Mouse (Mus musculus) embryo, embryonic 10.5 days (tissue): ENCODE results near the gene Atp6v0e2.

ENCODE experiments used
- DNase-seq: peaks from one replicate; pipeline ENCODE4 v3.0.0-alpha.2; 2015; ENCODE audit warnings: low spot score

Atp6v0e2 gene

DNA sequence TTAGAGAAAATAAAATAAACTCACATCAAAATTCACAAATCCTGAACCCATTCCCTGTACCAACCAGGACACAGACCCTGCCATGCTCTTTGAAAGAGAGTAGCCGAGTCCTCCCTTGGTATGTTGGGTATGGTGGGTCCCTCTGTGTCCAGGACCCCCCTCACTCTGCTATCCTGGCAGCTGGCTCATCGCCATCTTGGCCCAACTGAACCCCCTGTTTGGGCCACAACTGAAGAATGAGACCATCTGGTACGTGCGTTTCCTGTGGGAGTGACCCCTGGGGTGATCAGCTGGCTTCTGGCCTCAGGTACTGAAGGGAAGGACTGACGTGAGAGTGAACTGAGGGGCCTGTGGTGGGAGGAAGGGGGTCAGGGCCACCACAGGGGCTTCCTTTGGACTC lies 2.4 kb downstream of the Atp6v0e2 start:
- DNase-seq = no peak

DNA sequence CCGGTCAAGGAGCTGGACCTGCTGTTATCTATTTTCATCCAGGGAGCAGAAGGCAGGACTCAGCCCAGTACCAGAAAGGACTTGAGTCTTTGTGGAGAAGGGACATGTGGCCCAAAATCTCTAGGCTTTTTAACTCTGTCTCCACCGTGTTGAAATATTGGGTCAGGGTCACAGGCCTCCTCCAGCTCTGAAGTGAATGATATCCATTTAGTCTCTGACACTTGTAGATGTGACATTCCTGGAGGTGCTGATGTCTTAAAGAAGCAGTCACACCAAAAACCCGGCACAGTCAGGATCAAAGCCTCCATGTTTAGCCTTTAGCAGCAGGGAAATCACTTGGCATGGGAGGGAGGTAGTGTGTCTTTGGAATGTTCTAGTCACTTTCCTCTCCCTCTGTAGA lies 3.3 kb downstream of the Atp6v0e2 start:
- no peak for DNase-seq

DNA sequence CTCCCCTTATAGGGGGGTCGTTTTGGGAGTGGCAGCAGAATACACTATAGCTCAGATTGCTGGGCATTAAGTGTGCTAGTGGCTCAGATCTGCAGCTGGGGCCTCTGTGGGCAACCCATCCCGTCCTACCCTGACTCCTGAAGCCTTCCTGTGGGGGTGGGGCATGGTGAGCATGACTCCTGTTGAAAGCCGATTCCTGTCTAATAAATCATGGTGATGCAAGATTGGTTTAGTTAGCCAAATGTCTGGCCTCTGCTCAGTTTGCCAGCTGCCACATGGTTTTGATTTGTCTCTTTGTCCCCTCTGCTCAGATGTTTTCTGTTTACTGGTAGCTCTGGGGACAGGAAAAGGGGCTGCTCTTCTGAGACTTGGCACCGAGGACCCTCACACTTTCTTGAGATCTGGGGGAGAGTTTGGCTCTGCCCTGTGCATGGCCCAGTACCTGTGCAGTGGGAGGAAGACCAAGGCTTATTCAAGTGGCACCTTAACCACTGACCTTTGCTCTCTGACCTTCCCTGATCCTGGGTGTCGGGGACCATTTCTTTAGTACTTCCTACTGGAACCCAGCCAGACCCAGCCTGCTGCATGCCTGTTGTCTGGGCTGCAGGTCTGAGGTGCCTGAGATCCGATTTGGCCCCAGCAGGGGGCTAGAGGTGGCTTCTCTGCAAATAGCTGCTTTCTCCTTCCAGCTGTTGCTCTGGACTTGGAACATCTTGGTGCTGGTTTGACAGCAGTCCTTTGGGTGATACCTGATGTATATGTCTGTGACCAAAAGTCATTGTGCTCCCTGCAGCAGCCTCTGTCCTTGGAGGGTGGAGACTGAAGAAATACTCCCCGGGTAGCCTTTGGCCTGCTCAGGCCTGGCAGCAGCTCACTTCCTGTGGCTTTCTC lies 4.4 kb downstream of the Atp6v0e2 start:
- DNase-seq = peak; percentile 83

DNA sequence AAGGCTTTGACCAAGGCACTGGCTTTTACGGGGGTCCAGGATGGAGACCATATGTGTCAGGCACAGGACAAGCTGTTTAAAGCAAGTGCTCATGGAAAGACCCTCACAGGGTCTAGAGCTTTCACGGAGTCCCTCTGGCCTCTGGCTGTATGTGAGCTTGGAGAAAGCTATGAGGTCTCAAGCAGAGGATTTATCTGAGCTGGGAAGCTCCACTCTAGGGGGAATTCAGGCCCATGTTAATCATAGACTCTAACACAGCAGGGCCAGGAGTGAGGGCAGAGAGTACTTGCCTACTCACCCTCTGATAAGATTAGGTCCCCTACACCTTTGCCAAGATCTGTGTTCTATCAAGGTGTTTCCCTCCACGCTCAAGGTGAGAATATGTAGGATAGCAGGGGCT lies 5.2 kb downstream of the Atp6v0e2 start:
- DNase-seq = no peak

DNA sequence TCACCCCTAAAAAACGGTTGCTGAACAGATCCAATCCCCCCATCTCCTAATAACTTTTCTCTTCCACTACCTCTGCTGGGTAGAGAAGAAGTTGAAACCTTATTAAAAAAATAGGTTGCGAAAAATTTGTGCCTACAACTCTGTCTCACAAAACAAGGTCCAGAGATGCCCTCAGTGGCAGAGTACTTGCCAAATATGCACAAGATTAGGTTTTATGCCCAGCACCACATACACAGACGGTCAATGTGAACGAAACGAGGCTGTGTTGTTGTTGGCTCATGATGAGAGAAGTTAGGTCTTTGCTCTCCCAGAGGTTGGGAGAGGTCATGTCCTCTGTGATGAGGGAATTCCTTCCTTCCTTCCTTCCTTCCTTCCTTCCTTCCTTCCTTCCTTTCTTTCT lies 7.8 kb downstream of the Atp6v0e2 start:
- DNase-seq = no peak

DNA sequence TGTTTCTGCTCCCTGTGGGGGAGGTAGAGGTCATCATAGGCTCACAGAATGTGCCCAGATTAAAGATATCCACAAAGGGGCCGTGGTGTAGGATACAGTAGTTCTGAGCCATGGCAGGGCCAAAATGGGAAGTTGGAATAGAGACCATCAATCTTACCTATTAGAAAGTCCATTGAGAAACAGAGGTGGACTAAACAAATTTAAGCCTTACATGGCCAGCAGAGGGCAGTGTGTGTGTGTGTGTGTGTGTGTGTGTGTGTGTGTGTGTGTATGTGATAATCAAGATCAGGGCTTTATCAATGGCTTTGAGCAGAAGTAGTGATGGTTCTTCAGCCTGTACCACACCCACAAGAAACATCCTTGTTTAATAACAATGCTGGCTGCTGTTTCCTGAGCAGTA lies 8.9 kb downstream of the Atp6v0e2 start:
- peak; percentile 71 for DNase-seq

DNA sequence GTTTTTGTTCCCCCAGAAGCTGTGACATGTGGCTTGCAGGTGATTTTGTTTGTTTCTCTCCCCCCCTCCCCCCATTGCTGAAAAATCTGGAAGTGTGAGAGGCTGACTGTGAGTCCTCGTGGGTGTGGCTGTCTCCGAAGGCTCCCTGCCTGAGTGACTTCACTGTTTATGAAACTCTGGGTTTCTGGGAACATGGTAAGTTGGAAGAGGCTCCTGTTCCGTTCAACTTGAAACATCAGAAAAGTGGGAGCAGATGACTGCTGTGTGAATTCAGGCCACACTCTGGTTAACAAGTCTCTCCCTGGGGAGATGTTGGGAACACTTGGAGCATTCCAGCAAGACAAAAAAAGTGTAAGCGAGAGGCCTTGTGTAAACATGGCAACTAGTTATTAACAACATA lies 9.4 kb downstream of the Atp6v0e2 start:
- DNase-seq = no peak

DNA sequence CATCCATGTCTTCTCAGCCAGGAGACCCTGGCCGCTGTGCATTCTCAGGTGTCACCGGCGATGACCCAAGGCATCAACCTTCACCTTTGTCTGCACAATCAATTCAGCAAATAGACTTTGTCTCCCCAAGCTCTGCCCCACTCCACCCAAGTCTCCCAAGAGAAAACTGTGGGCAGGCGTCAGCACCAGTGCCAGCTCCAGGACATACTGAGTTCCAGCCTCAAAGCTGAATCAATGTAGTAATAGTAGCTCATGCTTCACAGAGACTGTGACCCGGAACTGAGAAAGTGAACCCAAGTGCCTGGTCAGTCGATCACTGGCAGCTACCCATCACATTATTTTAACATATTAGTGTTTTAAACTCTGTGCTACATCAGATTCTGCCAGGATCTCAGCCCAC lies 10.9 kb downstream of the Atp6v0e2 start:
- no peak for DNase-seq

DNA sequence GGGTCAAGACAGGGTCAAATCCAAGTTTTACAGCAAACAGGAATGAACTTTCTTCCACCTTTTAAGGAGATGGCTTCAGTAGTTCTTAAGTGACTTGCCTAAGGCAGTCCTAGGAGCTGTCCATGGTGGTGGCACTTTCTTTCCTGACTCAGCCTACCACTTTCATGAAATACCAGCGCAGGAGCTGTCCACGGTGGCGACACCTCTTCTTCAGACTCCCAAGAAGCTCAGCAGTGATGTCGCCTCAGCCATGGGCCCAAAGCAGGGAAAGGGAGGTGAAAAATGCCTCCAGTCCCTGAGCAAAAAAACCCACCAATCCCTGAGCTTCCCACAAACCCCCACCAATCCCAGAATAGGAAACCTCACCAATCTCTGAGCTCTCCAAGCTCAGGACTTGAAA lies 15.5 kb downstream of the Atp6v0e2 start:
- peak; percentile 54 for DNase-seq

DNA sequence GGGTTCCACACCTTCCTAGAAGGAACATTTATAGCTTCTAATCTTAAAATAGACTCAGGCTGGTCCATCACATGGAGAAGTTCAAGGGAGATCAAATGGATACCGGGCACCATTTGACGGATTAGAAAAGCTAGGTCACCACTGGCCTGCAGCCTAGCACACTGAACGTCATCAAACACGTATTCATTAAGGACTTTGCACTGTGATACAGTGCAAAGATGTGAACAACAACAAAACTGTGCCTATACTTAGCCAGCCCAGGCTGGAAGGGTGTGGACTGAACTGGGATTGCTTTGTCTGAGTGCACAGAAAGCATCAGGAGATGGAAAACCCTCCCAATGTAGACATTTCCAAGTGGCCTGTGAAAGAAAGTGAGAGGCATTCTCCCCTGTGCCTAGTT lies 16.4 kb downstream of the Atp6v0e2 start:
- no peak for DNase-seq

DNA sequence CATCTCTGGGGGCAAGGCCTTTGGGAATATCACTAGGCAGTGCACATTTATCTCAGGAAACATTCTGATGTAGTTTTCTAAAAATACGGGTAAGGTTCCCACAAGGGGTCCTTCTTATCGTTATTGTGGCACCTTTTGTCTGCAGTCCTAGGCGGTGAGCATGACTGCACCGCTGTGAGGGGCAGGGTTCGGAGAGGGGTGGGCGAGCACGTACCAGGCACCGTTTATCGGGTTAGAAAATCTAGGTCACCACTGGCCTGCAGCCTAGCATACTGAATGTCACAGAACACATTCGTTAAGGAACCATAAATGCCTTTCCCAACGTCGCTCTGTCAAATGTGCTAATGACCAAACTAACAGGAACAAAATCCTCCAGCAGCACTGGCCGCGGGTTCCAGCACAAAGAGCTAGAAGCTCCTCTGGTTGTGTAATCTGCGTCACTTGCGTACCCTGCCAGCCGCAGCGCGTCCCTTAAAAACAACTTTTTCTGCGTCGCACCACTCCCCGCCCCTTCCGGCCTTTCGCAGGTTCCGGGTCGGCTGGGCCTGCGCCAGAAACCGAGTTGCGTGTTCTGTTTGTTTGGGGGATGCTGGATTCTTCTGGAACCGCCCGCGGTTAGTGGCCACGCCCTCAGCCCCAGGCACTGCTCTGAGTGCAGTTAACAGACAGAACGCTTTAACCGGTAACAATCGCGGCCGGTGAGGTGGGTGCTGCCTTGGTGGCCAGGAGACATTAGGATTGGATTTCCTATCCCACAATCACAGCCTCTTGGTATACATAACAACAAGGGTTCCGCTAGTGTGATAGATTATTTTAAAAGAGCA lies 17.1 kb downstream of the Atp6v0e2 start, which contains the start of gene Lrrc61:
TSS of gene Lrrc61 (plus strand) at position 517 of the 824 bp plus-strand sequence.
- peak; percentile 95 for DNase-seq

DNA sequence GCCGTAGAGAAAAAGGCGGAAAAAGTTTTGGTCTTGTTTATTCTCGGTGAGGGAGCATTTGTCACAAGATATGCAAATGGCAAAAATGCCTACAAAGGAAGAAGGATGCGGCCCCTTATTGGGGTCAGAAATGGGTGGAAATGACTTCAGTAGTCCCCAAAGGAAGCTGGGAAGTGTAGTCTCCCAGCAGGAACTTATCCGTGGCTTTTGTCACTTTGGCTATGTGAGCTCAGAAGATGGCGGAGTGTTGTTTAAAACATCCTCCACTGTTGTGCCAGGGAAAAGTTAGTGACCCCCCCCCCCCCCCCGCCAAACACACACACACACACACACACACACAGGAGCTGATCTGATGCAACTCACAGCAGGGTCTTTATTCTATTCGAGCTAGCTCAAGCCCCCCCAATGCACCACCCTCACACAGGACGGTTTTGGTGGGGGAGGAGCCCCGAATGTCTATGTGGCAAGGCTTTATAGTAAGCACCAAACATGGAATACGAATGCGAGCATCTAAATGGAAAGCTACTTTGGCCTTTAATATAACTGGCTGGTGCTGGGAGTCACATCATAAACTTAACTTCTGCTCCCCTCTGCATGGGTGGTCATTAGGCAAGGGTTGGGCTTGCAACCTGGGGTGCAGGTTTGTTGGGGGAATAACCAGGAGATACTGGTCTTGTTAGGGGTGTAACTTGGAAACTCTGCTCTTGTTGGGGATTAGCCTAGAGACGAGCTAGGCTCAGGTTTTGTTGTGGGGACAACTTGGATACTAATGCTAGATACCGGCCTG lies 17.9 kb downstream of the Atp6v0e2 start:
- DNase-seq = peak; percentile 91

DNA sequence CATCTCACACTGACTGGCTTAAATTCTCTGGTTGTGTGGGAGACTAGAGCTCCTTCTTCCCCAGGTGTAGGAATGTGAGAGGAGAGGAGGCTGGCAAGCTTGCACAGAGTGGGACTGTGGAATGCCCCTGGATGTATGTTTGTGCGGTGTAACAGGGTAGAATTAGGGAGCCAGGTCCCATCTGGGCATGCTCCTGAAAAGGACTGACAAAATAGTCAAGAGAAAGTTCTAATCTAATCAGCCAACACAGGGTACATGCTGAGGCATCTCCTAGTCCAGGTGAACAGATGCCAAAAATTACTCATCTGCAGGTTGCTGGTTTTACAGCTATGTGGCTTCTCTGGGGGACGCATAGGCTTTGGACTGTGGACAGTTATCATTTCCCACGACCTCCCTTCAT lies 18.5 kb downstream of the Atp6v0e2 start:
- no peak for DNase-seq

DNA sequence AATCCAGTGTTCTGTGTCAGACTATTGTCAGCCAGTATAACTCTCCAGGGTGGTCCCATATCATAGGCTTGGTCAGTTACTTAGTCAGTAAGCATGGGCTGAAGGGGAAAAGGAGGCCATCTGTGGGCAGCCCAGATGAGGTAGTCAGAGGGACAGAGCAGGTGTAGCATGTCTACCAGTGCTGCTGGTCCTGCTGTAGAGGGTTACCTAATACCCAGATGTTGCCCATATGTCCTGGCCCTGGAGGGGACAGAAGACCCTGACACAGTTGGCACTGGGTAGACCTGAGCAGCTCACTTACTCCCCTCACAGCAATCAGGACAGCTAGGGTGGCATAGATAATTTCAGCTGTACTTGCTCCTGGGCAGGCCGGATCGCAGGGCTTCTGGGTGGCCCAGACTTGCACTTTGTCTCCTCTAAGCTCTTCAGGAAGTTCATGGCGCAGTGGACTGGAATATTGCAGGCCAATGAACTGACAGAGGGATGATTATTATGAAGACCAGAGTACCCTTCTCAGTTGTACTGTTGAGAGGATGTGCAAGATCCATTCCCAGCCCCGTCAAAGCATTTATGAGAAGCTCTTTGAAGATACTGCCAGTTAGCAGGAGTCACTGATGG lies 28.4 kb downstream of the Atp6v0e2 start:
- DNase-seq = no peak

DNA sequence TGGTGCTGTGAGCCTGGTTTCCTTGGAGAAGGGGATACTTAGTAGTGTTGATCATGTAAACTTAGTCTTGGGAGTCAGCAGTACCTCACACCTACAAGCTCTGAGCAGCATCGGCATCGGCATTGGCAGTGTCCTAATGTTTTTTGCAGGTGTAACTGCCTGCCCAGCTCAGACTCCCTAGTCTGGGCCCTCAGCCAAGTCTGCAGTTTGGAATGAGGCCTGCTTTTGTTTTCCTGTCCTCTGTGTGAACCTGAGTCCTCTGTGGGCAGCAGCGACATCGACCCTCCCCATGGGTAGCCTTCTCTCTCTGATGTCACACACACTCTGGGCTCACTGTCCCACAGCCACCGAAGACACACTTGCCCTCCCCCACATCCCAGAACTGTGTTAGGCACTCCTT lies 28.9 kb downstream of the Atp6v0e2 start:
- DNase-seq = no peak

DNA sequence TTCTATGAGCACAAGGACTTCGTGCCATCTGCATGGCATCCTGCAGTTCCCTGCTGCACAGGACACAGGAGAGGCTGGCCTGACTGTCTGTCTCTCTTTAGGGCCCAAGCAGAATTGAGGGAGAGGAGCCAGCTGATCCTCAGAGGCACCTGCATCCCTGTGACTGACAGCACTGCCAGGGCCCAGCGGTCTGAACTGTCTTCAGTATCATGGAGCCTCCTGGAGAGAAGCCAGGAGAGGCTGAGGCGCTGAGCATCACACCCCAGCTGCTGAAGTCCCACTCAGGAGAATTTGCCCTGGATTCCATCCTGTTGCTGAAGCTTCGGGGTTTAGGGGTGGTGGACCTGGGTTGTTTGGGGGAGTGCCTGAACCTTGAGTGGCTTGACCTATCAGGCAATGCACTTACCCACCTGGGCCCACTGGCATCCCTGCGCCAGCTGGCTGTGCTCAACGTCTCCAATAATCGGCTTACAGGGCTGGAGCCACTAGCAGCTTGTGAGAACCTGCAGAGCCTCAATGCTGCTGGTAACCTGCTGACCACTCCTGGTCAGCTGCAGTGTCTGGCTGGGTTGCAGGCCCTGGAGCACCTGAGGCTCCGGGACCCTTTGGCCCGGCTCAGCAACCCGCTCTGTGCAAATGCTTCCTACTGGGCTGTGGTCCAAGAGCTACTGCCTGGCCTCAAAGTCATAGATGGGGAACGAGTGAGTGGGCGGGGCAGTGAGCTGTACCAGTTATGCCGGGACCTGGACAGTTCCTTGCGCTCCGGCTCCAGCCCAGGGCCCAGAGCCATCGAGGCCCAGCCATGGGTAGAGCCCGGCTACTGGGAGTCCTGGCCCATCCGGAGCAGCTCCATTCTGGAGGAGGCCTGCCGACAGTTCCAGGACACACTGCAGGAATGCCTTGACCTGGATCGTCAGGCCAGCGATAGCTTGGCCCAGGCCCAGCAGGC lies 30.9 kb downstream of the Atp6v0e2 start:
- DNase-seq = no peak

DNA sequence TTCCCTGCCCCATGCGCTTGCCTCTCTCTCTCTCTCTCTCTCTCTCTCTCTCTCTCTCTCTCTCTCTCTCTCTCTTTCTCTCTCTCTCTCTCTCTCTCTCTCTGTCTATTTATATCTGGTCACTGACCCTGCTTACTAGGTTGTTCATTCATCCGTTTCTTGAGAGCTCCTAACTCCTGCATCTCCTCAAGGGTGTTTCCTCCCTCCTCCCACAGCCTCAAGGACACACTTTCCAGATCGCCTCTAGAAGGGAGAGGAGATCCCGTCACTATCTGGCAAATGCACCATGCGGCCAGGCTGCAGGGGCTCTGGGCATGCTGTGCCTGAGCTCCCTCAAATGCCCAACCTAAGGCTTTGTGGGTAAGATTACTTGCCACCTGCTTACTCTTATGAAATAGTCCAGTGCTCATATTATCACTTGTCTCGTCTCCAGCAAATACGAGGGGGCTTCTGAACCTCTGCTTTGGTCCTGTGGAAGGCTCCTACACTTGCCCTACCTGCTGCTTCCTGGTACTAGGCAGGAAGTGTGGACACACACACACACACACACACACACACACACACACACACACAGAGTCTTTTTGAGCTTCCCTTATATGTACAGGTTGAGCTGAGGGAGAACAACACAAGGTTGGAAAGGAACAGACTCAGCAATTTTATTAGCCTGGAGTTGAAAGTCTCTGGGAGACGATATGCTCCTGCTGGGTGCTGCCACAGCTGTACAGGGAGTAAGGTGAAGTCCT lies 31.8 kb downstream of the Atp6v0e2 start:
- no peak for DNase-seq

DNA sequence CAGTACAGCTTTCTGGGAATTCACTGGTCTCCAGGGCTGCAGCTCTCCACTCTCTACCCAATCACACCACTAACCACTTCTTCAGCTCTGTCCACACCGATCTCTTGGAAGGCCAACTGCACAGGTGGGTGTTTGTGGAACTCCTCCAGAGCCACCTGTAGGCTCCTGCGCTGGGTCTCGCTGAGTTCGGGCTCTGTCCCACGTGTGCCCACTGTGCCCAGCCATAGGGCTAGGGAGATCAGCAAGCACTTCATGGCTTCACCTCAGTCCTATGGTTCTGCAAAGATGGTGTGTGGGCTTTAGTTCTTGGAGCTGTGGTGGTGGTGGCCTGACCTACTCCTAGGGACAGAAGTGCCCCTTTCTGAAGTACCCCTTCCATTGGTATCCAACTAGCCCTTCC lies 34.6 kb downstream of the Atp6v0e2 start:
- no peak for DNase-seq

DNA sequence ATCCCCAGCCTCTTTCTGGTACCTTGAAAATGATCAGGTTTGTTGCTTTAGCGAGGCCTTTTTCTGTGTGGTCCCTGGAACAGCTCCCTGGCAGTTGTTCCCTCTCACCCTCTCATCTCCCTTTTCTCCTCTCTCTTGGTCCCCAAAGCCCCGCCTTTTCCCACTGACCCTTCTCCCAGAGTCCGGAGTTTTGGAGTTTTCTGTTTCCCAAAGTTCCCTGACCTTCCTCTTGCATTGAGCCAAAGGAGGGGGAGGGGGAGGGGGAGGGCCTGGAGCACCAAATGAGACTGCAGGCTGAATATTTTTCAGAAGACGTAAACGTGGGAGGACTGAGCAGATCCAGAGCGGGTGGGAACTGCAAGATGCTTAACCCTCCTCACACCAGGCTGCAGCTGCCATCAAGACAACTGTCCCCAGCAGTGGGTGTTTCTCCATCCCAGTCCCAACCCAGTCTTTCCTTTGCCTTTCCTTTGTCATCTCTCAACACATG lies 35.2 kb downstream of the Atp6v0e2 start, which contains the start of gene Rarres2:
TSS of gene Rarres2 (minus strand) at position 218 of the 490 bp plus-strand sequence.
- peak; percentile 48 for DNase-seq

DNA sequence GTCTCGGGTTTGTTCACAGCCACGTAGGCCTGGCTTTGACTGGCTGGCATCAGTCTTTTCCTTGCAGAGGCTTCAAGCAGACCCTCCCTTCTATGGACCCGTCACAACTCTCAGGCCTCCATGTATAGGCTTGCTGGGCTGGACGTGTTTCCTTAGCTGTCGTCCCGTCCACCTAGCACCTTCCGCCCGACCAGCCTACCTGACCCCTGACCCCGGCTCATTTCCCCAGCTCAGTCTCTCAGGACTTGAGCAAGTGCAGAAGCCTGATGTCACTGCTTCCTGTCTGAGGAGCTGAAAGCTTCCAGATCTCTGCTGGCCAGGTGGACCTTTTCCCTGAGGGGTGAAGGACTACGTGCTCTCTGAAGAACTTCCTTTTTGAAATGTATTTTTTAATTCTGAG lies 35.9 kb downstream of the Atp6v0e2 start:
- DNase-seq = peak; percentile 68
